Mouse (Mus musculus): ENCODE results near the gene Ptch1.

Ptch1 gene

DNA sequence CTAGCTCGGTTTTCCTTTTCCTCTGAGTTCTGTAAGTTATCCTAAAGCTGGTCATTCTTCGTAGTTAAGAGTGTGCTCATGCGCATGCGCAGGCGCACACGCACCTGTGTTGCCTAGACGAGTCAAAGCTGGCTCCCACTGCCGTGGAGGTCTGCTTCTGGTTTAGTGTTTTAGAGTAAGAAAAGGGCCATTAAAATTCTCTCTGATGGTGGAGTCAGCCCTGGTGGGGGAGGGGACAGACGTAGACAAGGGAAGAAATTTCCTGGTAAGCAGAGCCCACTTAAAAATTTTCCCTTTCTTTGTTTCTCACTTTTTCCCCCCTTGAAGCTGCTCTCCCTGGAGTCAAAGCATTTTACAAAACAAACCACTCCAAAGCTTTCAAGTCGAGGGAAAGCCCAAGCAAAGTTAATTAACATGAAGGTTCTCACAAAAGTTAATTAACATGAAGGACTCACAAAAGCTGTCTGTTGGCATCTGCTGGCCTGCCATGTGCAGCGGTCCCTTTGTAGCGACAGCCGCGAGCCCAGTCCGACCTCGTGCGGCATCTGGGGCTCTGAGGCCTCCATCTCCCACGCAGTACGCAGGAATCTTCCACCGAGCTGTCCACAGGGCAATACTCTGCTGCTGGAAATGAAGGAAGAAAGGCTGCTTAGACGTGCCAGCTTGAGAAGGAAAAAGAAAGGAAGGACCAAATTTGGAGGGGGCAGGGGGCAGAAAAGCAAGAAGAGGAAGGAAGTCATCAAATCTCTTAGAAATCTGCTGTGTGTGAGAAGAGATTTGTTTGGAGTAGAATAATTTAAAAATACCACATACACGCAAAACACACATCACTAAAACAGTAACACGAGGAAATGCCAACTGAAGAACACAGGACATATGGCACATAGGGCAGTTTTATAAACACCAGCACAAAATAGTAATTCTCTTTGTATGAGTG lies 76.5 kb downstream of the Ptch1 start, which contains the start of gene Fancc:
Fancc (minus strand) TSS at position 633 of the 937 bp plus-strand sequence.
- DNase-seq = peak in 1 of 2 experiments; percentile 3

DNA sequence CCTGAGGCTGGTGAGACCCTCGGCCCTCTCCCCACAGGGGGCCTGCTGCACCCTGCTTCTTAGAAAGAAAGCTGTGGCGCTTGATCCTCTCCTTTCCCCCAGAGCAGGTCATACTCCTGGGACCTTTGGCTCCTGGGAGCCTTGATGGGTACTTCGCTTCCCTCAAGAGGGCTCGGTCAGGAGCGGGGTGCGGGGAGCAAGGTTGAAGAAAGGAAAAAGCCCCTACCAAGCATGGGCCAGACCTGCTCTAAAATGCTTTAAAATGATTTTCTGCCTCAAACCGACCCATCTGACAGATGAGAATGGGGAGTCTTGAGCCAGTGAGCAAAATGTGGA lies 85.7 kb downstream of the Ptch1 start:
- DNase-seq = no peak

DNA sequence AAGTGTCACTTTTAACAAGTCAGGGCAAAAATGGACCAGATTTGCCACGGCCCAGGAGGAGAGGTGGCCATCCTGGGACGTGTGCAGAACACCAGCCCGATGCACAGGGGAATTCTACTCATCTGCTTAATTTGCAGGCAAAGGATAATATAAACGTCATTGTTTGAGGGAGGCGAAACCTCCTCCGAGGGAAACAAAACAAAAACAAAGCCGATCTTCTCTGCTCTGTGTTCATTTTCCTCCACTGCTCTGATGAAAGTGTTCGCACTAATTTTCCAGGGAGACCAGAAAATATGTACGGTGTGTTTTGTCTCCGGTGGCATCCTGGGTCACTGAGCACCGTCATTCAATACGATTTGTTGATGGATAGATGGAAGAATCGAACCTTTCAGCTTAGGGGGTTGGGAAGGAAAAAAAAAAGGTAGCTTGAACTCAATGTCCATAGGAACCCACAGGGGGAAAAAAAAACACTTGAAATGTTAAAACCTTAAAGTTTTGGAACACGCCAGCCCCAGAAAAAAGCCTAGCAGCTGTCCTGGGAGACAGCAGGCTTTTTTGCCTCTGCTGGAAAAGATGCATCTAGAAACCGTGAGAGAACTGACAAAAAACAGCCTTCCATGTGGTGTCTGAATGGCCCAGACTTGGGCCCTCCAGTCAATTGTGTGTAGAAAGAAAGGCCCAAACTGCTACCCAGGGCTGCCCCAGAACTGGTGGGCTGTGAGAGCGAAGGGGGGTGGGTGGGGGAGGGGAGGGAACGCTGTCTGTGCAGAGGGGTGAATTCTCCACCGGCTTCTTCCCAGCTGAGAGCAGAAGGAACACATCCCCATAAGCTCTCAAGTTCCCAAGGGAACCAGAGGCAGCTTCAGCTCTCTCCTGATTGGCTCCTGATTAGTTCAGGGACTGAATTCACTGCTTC lies 86.3 kb downstream of the Ptch1 start:
- no peak for DNase-seq

DNA sequence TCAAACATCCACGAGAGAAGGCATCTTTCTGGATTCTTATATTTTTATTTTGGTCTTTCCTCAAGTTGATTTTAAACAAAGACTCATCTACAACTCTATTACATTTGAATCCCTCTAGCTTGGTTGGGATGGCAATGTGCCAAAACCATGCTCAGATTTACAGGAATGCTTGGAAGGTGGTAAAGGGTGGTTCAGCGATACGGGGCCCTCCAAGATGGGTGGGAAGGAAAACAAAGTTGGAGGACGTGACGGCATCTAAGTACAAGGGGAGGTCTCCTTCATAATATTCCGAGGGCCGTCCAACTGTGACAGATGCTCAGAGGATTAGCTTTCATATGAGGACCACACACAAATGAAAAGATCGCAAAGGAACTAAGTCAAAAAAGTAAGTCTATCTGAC lies 98.0 kb downstream of the Ptch1 start:
- DNase-seq = no peak
